Mouse (Mus musculus): ENCODE data around the gene Polm.

GRCm38 (mm10) chr11:5789754-5790333 is 48.0 kb downstream of the Polm start:
- TF ChIP-seq POLR2A (IDR thresholded peaks at IDR 0.05; ENCODE audit: borderline replicate concordance, extremely low read depth, insufficient read depth, insufficient read length, poor library complexity, severe bottlenecking) (no peak), CTCF (IDR thresholded peaks at IDR 0.05; ENCODE audit: borderline replicate concordance, extremely low read depth, insufficient read depth, insufficient read length) (no peak)

All from brain, embryonic 14.5 days (tissue).